Mouse (Mus musculus) ES-Bruce4 (cell line): Measurements from ENCODE around the gene Shank2. TPM values are rescaled to one million over a fixed set of nuclear protein-coding genes. Genes with fewer than 3 reads are reported as not detected.

Experiments
- H3K27ac ChIP-seq: 2 replicates; pipeline ENCODE4 v1.5.1; 2012; ENCODE audit warnings: low read length, inconsistent platforms; ENCODE audit not compliant: insufficient read depth
- H3K27me3 ChIP-seq: 2 replicates; pipeline ENCODE4 v1.6.1; 2012; ENCODE audit warnings: mild to moderate bottlenecking, low read length, inconsistent platforms; ENCODE audit not compliant: control insufficient read depth, poor library complexity, insufficient read depth, severe bottlenecking
- H3K36me3 ChIP-seq: 2 replicates; pipeline ENCODE4 v1.6.1; 2012; ENCODE audit warnings: inconsistent platforms, mild to moderate bottlenecking, low read length, moderate library complexity; ENCODE audit not compliant: control insufficient read depth, poor library complexity, insufficient read depth, severe bottlenecking
- H3K4me1 ChIP-seq: one replicate; pipeline ENCODE4 v1.8.1; 2011; ENCODE audit warnings: low read length; ENCODE audit not compliant: control insufficient read depth, insufficient read depth
- H3K4me3 ChIP-seq: 2 replicates; pipeline ENCODE4 v1.5.1; 2011; ENCODE audit warnings: low read depth, mild to moderate bottlenecking, low read length
- H3K9ac ChIP-seq: 2 replicates; pipeline ENCODE4 v1.6.1; 2012; ENCODE audit warnings: low read depth, mild to moderate bottlenecking, inconsistent platforms; ENCODE audit not compliant: poor library complexity, severe bottlenecking
- H3K9me3 ChIP-seq: replicated peaks from 2 replicates; pipeline ENCODE4 v1.6.1; 2012; ENCODE audit warnings: mild to moderate bottlenecking, low read length, inconsistent platforms; ENCODE audit not compliant: control insufficient read depth, poor library complexity, insufficient read depth, severe bottlenecking
- CTCF ChIP-seq: IDR thresholded peaks from one replicate; pipeline ENCODE4 v1.8.1; 2011; ENCODE audit warnings: low read depth, low read length
- EP300 ChIP-seq: IDR thresholded peaks from 2 replicates; pipeline ENCODE4 v1.6.1; 2011; ENCODE audit warnings: low read depth, low read length; ENCODE audit not compliant: insufficient read depth
- POLR2A ChIP-seq: IDR thresholded peaks from one replicate; pipeline ENCODE4 v1.8.1; 2011; ENCODE audit warnings: low read length; ENCODE audit not compliant: insufficient read depth
- polyA plus RNA-seq: library from polyadenylated mRNA; stranded (reverse); fragments of >200 nt; gene quantifications from 2 replicates; pipeline ENCODE4 v1.2.4, GENCODE M21; 2011; ENCODE audit warnings: low read depth; ENCODE audit not compliant: missing spikeins, insufficient read depth, insufficient read length

The Shank2 gene
- polyA plus RNA-seq, 1 experiment: 0.72 TPM

- TF ChIP-seq CTCF: no peak
- TF ChIP-seq POLR2A: no peak
- no peak for TF ChIP-seq EP300
- H3K27me3 ChIP-seq: no peaks in the 10 kb centered on the region
Measured at GRCm38 (mm10) chr7:144316224-144316623, 314.5 kb downstream of the Shank2 start.

GRCm38 (mm10) chr7:144316797-144317196 is 315.1 kb downstream of the Shank2 start:
- Histone ChIP-seq H3K36me3 (no peaks in the 10 kb centered on the region), H3K4me3 (no peak overlapping the region), H3K4me1 (peaks cover 2% of the 10 kb centered on the region)

More at GRCm38 (mm10) chr7:144316224-144316623, 314.5 kb downstream of the Shank2 start:
- Histone ChIP-seq H3K27ac (no peak overlapping the region), H3K4me3 (no peak overlapping the region), H3K4me1 (peaks cover 2% of the 10 kb centered on the region), H3K9ac (no peak overlapping the region), H3K36me3 (no peaks in the 10 kb centered on the region), H3K9me3 (no peaks in the 10 kb centered on the region)

GRCm38 (mm10) chr7:144324077-144324476 is 322.3 kb downstream of the Shank2 start:
- H3K9me3 ChIP-seq: no peaks in the 10 kb centered on the region
- TF ChIP-seq CTCF: no peak
- H3K4me3 ChIP-seq: no peak overlapping the region
- H3K27me3 ChIP-seq: no peaks in the 10 kb centered on the region
- no peaks in the 10 kb centered on the region for H3K4me1 ChIP-seq
- H3K36me3 ChIP-seq: no peaks in the 10 kb centered on the region
- no peak overlapping the region for H3K27ac ChIP-seq
- H3K9ac ChIP-seq: no peak overlapping the region

More at GRCm38 (mm10) chr7:144316797-144317196, 315.1 kb downstream of the Shank2 start:
- H3K27me3 ChIP-seq: no peaks in the 10 kb centered on the region
- no peaks in the 10 kb centered on the region for H3K9me3 ChIP-seq
- TF ChIP-seq CTCF (no peak), EP300 (no peak), POLR2A (no peak)
- H3K27ac ChIP-seq: no peak overlapping the region
- no peak overlapping the region for H3K9ac ChIP-seq

GRCm38 (mm10) chr7:144324861-144325260 is 323.1 kb downstream of the Shank2 start:
- TF ChIP-seq POLR2A: no peak
- TF ChIP-seq EP300: no peak
- no peak for TF ChIP-seq CTCF

GRCm38 (mm10) chr7:144325603-144326002 is 323.9 kb downstream of the Shank2 start:
- TF ChIP-seq EP300 (no peak), POLR2A (no peak), CTCF (no peak)
- Histone ChIP-seq H3K27ac (no peak overlapping the region), H3K9me3 (no peaks in the 10 kb centered on the region), H3K4me1 (no peaks in the 10 kb centered on the region), H3K27me3 (no peaks in the 10 kb centered on the region), H3K36me3 (no peaks in the 10 kb centered on the region), H3K4me3 (no peak overlapping the region), H3K9ac (no peak overlapping the region)

More at GRCm38 (mm10) chr7:144324861-144325260, 323.1 kb downstream of the Shank2 start:
- no peak overlapping the region for H3K9ac ChIP-seq
- H3K9me3 ChIP-seq: no peaks in the 10 kb centered on the region
- no peaks in the 10 kb centered on the region for H3K4me1 ChIP-seq
- H3K27ac ChIP-seq: no peak overlapping the region
- H3K4me3 ChIP-seq: no peak overlapping the region
- no peaks in the 10 kb centered on the region for H3K27me3 ChIP-seq
- H3K36me3 ChIP-seq: no peaks in the 10 kb centered on the region

GRCm38 (mm10) chr7:144329403-144329890 is 327.7 kb downstream of the Shank2 start:
- H3K4me1 ChIP-seq: no peaks in the 10 kb centered on the region
- TF ChIP-seq POLR2A: no peak
- no peak for TF ChIP-seq EP300
- no peak for TF ChIP-seq CTCF
- no peaks in the 10 kb centered on the region for H3K36me3 ChIP-seq

More at GRCm38 (mm10) chr7:144329403-144329890, 327.7 kb downstream of the Shank2 start:
- Histone ChIP-seq H3K4me3 (no peak overlapping the region), H3K9me3 (no peaks in the 10 kb centered on the region), H3K27ac (no peak overlapping the region), H3K9ac (no peak overlapping the region), H3K27me3 (no peaks in the 10 kb centered on the region)
